Mouse (Mus musculus) naive thymus-derived CD4-positive, alpha-beta T cell, adult 2 months (primary cell): Measurements from ENCODE around the gene Ptbp1.
A peak's percentile ranks its signal among the peaks of the same experiment; 100 is the strongest.
"Not testable (repeated sequence)": the region's sequence is repeated elsewhere in the genome, so short reads cannot be mapped to it uniquely, and the experiment has no call there.

Experiments
- DNase-seq: peaks from one replicate; pipeline ENCODE4 v3.0.0-alpha.2; 2011; ENCODE audit warnings: low read depth

The Ptbp1 gene

DNA sequence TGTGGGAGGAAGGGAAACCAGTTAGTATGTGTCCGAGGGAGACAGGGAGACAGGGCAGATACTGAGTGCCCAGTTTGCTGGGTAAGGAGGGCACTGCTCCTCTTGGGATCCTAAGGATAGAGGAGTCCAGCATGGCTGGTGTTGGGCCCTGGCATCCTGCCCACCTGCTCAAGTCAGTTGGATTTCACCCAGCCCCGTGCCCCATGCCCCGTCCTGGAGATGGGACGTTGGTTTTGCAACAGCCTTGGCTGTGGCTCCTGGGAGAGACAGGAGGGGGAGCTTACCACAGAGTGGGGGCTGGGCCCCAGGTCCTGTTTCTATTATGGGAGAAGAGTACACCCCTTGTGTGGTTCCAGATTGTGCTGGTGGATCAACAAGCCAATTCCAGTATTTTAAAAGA, 30.2 kb downstream of the Ptbp1 start:
- no peak for DNase-seq

GRCm38 (mm10) chr10:79884938-79885337, 30.7 kb downstream of the Ptbp1 start:
- not testable (repeated sequence) for DNase-seq

DNA sequence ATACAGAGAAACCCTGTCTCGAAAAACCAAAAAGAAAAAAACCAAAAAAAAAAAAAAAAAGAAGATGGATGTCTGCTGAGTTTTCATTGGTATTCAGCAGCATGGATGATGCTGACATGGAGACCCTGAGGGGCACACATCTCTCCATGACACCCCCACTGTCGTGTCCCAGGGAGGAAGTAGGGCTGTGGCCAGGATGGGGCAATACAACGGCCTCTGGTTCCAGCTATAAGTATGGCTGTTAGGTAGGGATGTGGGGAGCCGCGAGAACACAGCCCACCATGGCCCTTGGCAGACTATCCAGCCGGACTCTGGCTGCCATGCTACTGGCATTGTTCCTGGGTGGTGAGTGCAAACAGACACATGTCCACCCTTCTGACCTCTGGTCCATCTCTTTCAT, 31.8 kb downstream of the Ptbp1 start, which contains the start of gene Elane:
Gene Elane (plus strand): TSS at position 194 of the 400 bp plus-strand sequence.
- no peak for DNase-seq

- DNase-seq, result no peak
Measured at GRCm38 (mm10) chr10:79886611-79887010, 32.4 kb downstream of the Ptbp1 start.

DNA sequence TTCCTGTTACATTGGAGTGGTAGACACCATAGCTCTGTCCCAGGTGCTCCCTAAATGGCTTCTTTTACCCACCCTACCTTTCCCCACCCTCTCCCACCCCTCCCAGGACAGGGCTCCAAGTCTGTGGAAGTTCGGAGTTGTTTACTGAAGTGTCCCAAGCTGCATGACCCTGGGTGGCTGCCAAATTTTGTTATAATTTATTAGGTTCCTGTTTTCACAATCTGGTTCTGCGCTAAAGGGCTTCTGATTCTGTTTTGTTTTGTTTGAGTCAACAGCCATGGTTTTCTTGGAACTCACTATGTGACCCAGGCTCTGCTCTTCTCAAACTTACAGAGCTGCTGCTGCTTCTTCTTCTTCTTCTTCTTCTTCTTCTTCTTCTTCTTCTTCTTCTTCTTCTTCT, 35.2 kb downstream of the Ptbp1 start:
- no peak for DNase-seq

DNA sequence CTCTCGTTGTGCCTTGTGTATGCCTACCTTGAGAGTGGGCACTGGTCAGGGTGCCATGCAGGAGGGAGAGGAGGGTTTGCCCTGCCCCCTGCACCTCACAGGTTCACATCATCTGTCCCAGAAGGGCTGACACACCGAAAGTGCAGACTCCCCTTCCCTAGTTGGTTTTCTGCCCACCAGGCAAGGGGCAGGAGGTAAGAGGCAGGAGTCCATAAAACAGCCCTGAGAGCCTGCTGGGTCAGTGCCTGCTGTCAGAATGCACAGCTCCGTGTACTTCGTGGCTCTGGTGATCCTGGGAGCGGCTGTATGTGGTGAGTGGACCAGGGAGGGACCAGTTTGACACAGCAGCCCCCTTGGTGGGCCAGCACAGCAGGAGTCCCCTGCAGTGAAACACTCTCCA, 36.4 kb downstream of the Ptbp1 start, which contains the start of gene Cfd:
Gene Cfd (plus strand): TSS at position 184 of the 400 bp plus-strand sequence.
- no peak for DNase-seq

GRCm38 (mm10) chr10:79892451-79893118, 38.4 kb downstream of the Ptbp1 start:
- DNase-seq, result peak; percentile 88

GRCm38 (mm10) chr10:79896306-79896705, 42.1 kb downstream of the Ptbp1 start:
- DNase-seq, result no peak

GRCm38 (mm10) chr10:79896814-79897213, 42.6 kb downstream of the Ptbp1 start:
- DNase-seq, result no peak

- DNase-seq, result no peak
Measured at GRCm38 (mm10) chr10:79897316-79898245, 43.4 kb downstream of the Ptbp1 start.

- DNase-seq, result no peak
Measured at GRCm38 (mm10) chr10:79900951-79901410, 46.8 kb downstream of the Ptbp1 start.

- no peak for DNase-seq
Measured at GRCm38 (mm10) chr10:79906712-79907111, 52.5 kb downstream of the Ptbp1 start.

- no peak for DNase-seq
Measured at GRCm38 (mm10) chr10:79907415-79907814, 53.2 kb downstream of the Ptbp1 start.

DNA sequence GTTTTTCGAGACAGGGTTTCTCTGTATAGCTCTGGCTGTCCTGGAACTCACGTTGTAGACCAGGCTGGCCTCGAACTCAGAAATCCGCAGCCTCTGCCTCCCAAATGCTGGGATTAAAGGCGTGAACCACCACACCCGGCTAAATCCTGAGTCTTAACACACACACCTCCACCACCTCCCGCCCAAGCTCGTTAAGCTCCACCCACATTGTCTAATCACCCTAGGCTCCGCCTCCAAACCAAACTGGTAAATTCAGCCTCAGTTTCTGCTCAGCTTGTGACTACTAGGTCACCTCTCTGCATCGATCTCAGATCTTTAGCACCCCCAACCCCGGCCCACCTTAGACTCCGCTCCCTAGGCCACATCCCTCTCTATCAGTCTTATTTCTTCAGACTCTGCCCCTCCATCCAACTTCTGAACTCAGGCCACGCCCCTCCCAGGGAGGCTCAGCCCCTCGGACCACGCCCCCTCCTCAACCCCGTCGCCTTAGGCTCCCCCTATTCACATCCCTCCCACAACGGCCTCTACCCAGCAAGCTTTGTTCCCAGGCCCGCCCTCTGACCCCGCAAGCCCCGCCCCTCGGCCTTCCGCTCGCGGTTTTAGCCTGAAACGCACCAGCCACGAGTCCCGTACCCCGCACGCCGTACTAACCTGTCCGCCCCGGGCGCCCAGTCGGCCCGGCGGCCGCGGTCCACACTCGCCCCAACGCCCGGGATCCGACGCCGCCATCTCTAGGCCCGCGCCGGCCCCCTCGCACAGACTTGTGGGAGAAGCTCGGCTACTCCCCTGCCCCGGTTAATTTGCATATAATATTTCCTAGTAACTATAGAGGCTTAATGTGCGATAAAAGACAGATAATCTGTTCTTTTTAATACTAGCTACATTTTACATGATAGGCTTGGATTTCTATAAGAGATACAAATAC, 54.2 kb downstream of the Ptbp1 start, which contains the start of gene Med16:
Gene Med16 (minus strand): TSS at position 757 of the 925 bp plus-strand sequence.
- DNase-seq, result peak; percentile 98

GRCm38 (mm10) chr10:79909092-79909922, 55.1 kb downstream of the Ptbp1 start:
- DNase-seq, result no peak

GRCm38 (mm10) chr10:79910556-79910955, 56.3 kb downstream of the Ptbp1 start, which contains the start of gene Gm26602:
Gm26602 (plus strand) TSS chr10:79910856.
- no peak for DNase-seq

DNA sequence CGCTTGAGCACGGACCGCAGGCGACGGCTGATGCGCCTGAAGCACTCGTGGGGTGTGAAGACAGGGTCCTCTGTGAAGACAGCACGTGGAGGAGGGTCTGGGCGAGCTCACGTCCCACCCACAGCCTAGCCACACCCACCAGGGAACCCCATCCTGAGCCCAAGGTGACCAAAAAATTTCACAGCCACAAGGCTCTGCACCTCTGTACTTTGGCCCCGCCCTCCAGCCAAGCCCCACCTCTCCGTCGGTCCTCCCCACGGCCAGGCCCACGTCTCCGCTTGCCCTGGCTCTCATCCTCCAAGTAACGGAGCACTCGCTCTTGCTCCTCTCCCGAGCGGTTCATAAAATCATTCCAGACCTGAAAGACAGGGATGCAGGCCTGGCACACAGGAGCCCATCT, 58.2 kb downstream of the Ptbp1 start:
- no peak for DNase-seq
